8 mouse cellular contexts compared by ENCODE assay signal in genomic region chrX:169978436-169979381, GRCm38 (mm10). TPM values are rescaled to one million over a fixed set of nuclear protein-coding genes. Genes with fewer than 3 reads are reported as not detected.
DNase-seq lines count a peak whose midpoint lies in the region.

No protein-coding gene starts in this region.

- DNase-seq in NIH3T3 (ENCODE audit: low read depth): peak; percentile 91
- DNase-seq in cerebellum, postnatal 25 days: peak; percentile 63 to 83
- peak; percentile 52 to 74 for DNase-seq in frontal cortex, postnatal 10 days (ENCODE audit: low spot score in 2 of 2)
- peak; percentile 93 for DNase-seq in heart, postnatal 4 days
- peak; percentile 93 to 94 for DNase-seq in layer of hippocampus, postnatal 10 days (ENCODE audit: low spot score in 2 of 2)
- DNase-seq in lung, postnatal 10 days: peak; percentile 85
- DNase-seq in ovary, postnatal 14 days (ENCODE audit: low spot score): peak; percentile 81
- peak; percentile 60 to 78 for DNase-seq in thymus, postnatal 36 days

RNA-seq across cellular contexts. Expression of gene Gm21887, which starts 30.8 kb away (rescaled TPM):
- total RNA-seq in heart, postnatal 4 days (2021): 100 to 1,000 TPM in 1 of 2 experiments, 10 to 100 TPM in 1; 99.1 to 109 TPM
- total RNA-seq in layer of hippocampus, postnatal 10 days (2021): 100 to 1,000 TPM; 327 to 366 TPM

Comparison
In these comparisons a context has a peak if more than half of its experiments do, and no peak if none do; other contexts are left out.
1. Peak in every context shown above with its lines: DNase-seq.